Mouse (Mus musculus) cortical plate, adult 2 months (tissue): ENCODE results near the gene Dync1li2.

Source experiments
- CTCF ChIP-seq: fragments of 200-500 bp; IDR thresholded peaks from 2 replicates; pipeline ENCODE4 v1.5.1; 2011; ENCODE audit warnings: mild to moderate bottlenecking, control low read depth, low read length; ENCODE audit not compliant: insufficient read depth; ENCODE audit errors: extremely low read depth
- POLR2A ChIP-seq: fragments of 200-500 bp; IDR thresholded peaks from 2 replicates; pipeline ENCODE4 v1.6.1; 2011; ENCODE audit warnings: mild to moderate bottlenecking, low read length, control low read depth; ENCODE audit not compliant: insufficient read depth; ENCODE audit errors: extremely low read depth

DNA sequence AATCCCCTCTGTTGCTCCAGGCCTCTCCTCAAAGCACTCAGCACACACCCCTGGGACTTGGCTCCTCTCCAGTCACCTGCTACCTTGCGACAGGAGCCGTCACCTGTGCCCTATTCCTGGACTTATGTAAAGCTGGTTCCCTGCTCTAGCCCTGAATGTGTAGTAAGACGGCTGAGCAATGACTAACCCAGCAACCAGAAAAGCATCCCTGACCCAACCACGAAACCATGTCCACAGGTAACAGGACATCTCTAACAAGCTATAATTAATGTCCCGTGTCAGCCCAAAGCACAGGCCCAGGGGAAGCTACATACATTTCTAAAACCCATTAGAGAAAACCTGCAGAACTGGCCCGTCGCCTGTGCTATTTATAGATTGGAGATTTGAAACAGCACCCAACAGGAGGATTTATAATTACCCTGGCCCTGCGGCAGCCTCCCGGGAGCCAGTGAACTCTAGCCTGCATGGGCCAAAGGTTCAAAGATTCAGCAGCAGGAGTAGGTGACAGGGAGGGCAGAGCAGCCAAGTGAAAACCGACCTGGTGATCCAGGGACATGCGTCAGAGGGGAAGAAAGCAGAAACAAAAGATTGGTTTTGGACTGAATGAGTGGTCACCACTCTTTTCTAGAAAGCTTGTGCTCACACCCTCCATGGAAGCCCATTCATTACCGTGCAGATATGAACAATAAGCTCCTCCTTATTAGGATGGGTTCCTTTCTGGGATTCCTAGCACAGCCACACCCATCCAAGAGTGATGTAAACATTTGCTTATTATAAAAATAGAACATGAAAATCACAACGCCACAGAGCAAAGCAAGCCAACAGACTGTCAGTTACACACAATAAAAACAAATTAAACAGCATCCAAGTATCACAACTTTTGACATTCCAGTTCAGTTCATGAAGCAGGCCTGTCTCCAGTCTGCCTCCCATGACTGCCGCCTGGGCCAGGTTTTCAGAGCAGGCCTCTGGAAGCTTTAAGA, 67.7 kb downstream of the Dync1li2 start:
- TF ChIP-seq CTCF (no peak), POLR2A (no peak)
